Mouse (Mus musculus) T-helper 17 cell (primary cell): ENCODE data around the gene Ccr10.
"Not testable (repeated sequence)": the region's sequence is repeated elsewhere in the genome, so short reads cannot be mapped to it uniquely, and the experiment has no call there.

Source experiments
- in situ Hi-C, 2 experiments: fragments of 300-600 bp; cut with MboI, MseI; formaldehyde crosslinking; loops; 1 replicate in 1 of 2; 2 replicates in 1 of 2; pipeline ENCODE4 v1.15.1; 2025; ENCODE audit warnings: high pct_unique_total_duplicates in 2 of 2

Ccr10 gene

DNA sequence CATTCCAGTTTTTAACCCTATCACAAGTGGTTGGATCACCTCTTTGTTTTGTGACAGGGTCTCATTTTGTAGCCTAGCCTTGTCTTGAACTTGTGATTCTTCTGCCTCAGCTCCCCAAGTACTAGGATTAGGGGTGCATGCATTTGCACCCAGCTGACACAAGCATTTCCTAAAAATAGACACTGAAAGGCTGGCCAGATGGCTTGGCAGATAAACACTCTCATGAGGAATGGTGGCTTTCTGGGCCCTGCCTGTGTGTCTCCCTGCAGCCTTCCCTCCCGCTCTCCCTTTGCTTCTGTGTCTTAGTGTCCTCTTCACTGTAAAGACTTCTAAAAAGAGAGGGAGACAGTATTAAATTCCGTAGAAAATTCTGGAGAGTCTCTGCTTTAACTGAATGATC, 44.1 kb downstream of the Ccr10 start:
- in situ Hi-C loops = no loop called here

DNA sequence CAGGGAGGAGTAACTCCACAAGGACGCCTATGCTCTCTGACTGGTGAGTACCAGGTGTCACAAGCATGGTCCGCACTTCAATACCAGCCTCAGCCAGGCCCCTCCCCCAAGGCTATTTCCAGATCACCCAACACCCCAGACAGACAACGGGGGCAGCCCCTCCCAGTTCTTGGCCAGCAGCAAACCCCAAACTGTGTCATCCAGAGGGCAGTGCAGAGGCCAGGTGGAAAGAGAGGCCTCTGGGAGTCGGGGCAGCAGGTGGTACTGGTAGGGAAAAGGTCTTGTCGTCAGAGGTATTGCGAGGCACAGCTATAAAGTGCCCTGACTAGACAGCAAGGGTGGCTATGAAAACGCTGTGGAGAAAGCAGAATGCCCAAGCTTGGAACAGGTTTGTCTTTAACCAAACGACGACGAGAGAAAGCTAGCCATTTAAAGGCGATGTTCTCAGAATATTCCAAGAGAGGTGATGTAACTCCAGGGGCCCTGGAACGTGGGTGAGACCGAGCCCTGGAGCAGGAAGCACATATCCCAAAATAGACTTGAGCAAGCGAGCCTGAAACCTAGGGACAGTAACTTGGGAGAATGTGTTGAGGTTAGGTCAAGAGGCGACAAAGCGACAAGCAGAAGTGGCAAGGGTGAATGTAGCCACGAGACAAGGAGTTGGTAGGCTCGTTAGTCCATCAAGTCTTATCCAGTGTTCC, 45.0 kb downstream of the Ccr10 start:
- in situ Hi-C loops = no loop called here

DNA sequence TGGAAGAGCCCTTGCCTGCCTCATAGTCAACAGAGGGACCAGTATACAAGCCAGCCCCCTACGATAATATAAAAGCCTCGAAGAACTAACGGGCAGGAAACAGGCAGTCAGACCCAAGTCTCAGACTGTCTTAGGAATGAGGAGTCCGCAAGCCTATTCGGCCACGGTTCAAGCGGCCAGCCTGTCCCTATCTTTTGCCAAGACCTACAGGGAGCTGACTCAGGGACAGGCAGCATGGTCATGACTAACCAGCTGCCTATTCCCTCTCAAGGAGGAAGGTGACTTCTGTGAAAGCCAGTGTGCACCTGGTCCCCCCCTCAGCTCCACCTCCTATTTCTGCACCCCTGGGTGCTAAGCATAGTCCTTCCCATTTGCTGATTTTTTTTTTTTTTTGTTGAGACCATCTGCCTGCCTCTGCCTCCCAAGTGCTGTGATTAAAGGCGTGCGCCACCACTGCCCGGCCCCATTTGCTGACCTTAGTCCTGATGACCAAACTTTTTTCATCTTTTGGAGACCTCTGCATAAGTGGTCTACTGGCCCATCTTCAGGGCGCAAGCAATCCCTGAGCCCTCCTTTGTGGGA, 46.2 kb downstream of the Ccr10 start:
- in situ Hi-C loops = no loop called here

DNA sequence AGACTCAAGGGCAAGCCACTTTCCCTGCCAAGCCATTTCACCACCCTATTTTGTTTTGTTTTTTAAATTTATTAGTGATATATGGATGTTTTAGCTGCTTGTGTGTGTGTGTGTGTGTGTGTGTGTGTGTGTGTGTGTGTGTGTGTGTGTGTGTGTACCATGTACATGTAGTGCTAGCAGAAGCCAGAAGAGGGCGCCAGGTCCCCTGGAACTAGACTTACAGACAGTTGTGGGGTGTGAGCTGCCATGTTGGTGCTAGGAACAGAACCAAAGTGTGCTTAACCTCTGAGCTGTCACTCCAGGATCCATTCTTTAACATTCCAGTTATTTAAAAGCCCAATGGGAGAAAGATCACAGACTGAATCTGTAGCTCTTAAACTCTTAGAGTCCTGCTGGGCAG, 48.2 kb downstream of the Ccr10 start:
- in situ Hi-C loops = no loop called here

DNA sequence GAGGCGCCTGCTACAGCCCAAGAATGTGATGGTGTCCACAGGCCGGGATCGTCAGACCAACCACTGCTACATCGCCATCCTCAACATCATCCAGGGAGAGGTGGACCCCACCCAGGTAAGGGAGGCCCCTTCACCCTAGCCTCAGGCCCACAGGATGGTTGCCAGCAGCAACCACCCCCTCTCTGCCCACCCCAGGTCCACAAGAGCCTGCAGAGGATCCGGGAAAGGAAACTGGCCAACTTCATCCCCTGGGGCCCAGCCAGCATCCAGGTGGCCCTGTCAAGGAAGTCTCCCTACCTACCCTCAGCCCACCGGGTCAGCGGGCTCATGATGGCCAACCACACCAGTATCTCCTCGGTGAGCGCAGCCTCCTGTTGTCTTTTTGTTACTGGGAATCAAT, 50.2 kb downstream of the Ccr10 start:
- in situ Hi-C loops = not testable (repeated sequence)

DNA sequence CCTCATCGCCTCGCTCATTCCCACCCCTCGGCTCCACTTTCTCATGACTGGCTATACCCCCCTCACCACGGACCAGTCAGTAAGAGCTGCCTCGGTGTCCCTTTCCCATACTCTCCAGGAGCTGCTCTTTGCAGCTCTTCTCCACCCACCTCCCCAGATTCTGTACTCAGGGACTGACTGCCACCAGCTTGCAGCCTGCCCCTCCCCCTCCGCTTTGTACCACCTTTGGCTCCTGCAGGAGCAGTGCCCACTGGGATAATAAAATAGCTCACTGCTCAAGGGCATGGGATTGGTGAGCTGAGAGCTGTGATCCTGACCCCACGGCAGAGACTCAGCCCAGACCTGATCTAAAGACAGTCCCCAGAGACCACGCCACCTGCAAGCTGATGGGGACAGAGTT, 50.7 kb downstream of the Ccr10 start:
- in situ Hi-C loops = loop anchor here (5.0 kb wide), 1 partner anchor 38 kb away; no protein-coding TSS in a partner anchor
